Mouse (Mus musculus): ENCODE data around the gene Gpr39. TPM values are rescaled to one million over a fixed set of nuclear protein-coding genes. Genes with fewer than 3 reads are reported as not detected.

Gpr39 gene
- polyA plus RNA-seq, 1 experiment from 2014 or later: not detected

GRCm38 (mm10) chr1:125677286-125677685, 491 bp downstream of the Gpr39 start:
- WGBS: 92% methylated on average over 5 of the region's 5 CpGs
- H3K27ac ChIP-seq (replicated peaks; ENCODE audit: low read depth, low read length): no peak overlapping the region
- no peaks in the 10 kb centered on the region for H3K36me3 ChIP-seq (replicated peaks; ENCODE audit: control insufficient read depth, insufficient read depth, low read depth, low read length)
- no peak overlapping the region for H3K4me2 ChIP-seq (ENCODE audit: low read depth, low read length)
- DNase-seq (ENCODE audit: low spot score): no peak
- H3K9ac ChIP-seq (replicated peaks; ENCODE audit: low read length): no peak overlapping the region
- H3K27me3 ChIP-seq (ENCODE audit: control insufficient read depth, insufficient read depth, low read length): no peaks in the 10 kb centered on the region
- ATAC-seq (replicated peaks; ENCODE audit: insufficient number of reproducible peaks, low FRiP score, low TSS enrichment, low read depth): 0 out of 2 replicates have a peak, but pooled peaks have one; percentile 14
- H3K9me3 ChIP-seq (replicated peaks; ENCODE audit: control insufficient read depth, low read length): no peaks in the 10 kb centered on the region
- no peak overlapping the region for H3K4me3 ChIP-seq (ENCODE audit: low read depth, low read length)
- H3K4me1 ChIP-seq (ENCODE audit: control insufficient read depth, insufficient read depth, low read length): no peaks in the 10 kb centered on the region

- Histone ChIP-seq H3K9ac (replicated peaks; ENCODE audit: low read length) (no peak overlapping the region), H3K27me3 (ENCODE audit: control insufficient read depth, insufficient read depth, low read length) (no peaks in the 10 kb centered on the region), H3K4me1 (ENCODE audit: control insufficient read depth, insufficient read depth, low read length) (no peaks in the 10 kb centered on the region), H3K4me3 (ENCODE audit: low read depth, low read length) (no peak overlapping the region), H3K4me2 (ENCODE audit: low read depth, low read length) (no peak overlapping the region), H3K9me3 (replicated peaks; ENCODE audit: control insufficient read depth, low read length) (no peaks in the 10 kb centered on the region), H3K27ac (replicated peaks; ENCODE audit: low read depth, low read length) (no peak overlapping the region), H3K36me3 (replicated peaks; ENCODE audit: control insufficient read depth, insufficient read depth, low read depth, low read length) (no peaks in the 10 kb centered on the region)
- WGBS: 84% methylated on average over 4 of the region's 4 CpGs
- DNase-seq (ENCODE audit: low spot score): no peak
- ATAC-seq (replicated peaks; ENCODE audit: insufficient number of reproducible peaks, low FRiP score, low TSS enrichment, low read depth): no peak
Measured at GRCm38 (mm10) chr1:125679522-125680077, 2.8 kb downstream of the Gpr39 start.

- WGBS: 81% methylated on average over 3 of the region's 3 CpGs
- ATAC-seq (replicated peaks; ENCODE audit: insufficient number of reproducible peaks, low FRiP score, low TSS enrichment, low read depth) (no peak), DNase-seq (ENCODE audit: low spot score) (no peak)
Measured at GRCm38 (mm10) chr1:125684423-125684822, 7.6 kb downstream of the Gpr39 start.

GRCm38 (mm10) chr1:125685304-125685703, 8.5 kb downstream of the Gpr39 start:
- no peak overlapping the region for H3K27ac ChIP-seq (replicated peaks; ENCODE audit: low read depth, low read length)
- H3K4me2 ChIP-seq (ENCODE audit: low read depth, low read length): no peak overlapping the region
- no peak overlapping the region for H3K9ac ChIP-seq (replicated peaks; ENCODE audit: low read length)
- no peaks in the 10 kb centered on the region for H3K9me3 ChIP-seq (replicated peaks; ENCODE audit: control insufficient read depth, low read length)
- H3K27me3 ChIP-seq (ENCODE audit: control insufficient read depth, insufficient read depth, low read length): no peaks in the 10 kb centered on the region
- ATAC-seq (replicated peaks; ENCODE audit: insufficient number of reproducible peaks, low FRiP score, low TSS enrichment, low read depth) (no peak), DNase-seq (ENCODE audit: low spot score) (no peak)
- H3K4me1 ChIP-seq (ENCODE audit: control insufficient read depth, insufficient read depth, low read length): no peaks in the 10 kb centered on the region
- 77% methylated on average over 1 of the region's 1 CpGs for WGBS
- H3K4me3 ChIP-seq (ENCODE audit: low read depth, low read length): no peak overlapping the region
- H3K36me3 ChIP-seq (replicated peaks; ENCODE audit: control insufficient read depth, insufficient read depth, low read depth, low read length): no peaks in the 10 kb centered on the region

More at GRCm38 (mm10) chr1:125684423-125684822, 7.6 kb downstream of the Gpr39 start:
- no peak overlapping the region for H3K27ac ChIP-seq (replicated peaks; ENCODE audit: low read depth, low read length)
- no peaks in the 10 kb centered on the region for H3K27me3 ChIP-seq (ENCODE audit: control insufficient read depth, insufficient read depth, low read length)
- no peak overlapping the region for H3K4me2 ChIP-seq (ENCODE audit: low read depth, low read length)
- no peaks in the 10 kb centered on the region for H3K4me1 ChIP-seq (ENCODE audit: control insufficient read depth, insufficient read depth, low read length)
- no peak overlapping the region for H3K4me3 ChIP-seq (ENCODE audit: low read depth, low read length)
- H3K36me3 ChIP-seq (replicated peaks; ENCODE audit: control insufficient read depth, insufficient read depth, low read depth, low read length): no peaks in the 10 kb centered on the region
- no peaks in the 10 kb centered on the region for H3K9me3 ChIP-seq (replicated peaks; ENCODE audit: control insufficient read depth, low read length)
- H3K9ac ChIP-seq (replicated peaks; ENCODE audit: low read length): no peak overlapping the region

- DNase-seq (ENCODE audit: low spot score) (peak; percentile 3), ATAC-seq (replicated peaks; ENCODE audit: insufficient number of reproducible peaks, low FRiP score, low TSS enrichment, low read depth) (no peak)
- WGBS: 74% methylated on average over 13 of the region's 13 CpGs
- H3K4me1 ChIP-seq (ENCODE audit: control insufficient read depth, insufficient read depth, low read length): no peaks in the 10 kb centered on the region
- no peak overlapping the region for H3K4me2 ChIP-seq (ENCODE audit: low read depth, low read length)
- H3K27me3 ChIP-seq (ENCODE audit: control insufficient read depth, insufficient read depth, low read length): no peaks in the 10 kb centered on the region
- H3K4me3 ChIP-seq (ENCODE audit: low read depth, low read length): no peak overlapping the region
- H3K9me3 ChIP-seq (replicated peaks; ENCODE audit: control insufficient read depth, low read length): no peaks in the 10 kb centered on the region
- H3K27ac ChIP-seq (replicated peaks; ENCODE audit: low read depth, low read length): no peak overlapping the region
- no peak overlapping the region for H3K9ac ChIP-seq (replicated peaks; ENCODE audit: low read length)
- H3K36me3 ChIP-seq (replicated peaks; ENCODE audit: control insufficient read depth, insufficient read depth, low read depth, low read length): no peaks in the 10 kb centered on the region
Measured at GRCm38 (mm10) chr1:125687701-125688420, 11.1 kb downstream of the Gpr39 start.

- DNase-seq (ENCODE audit: low spot score) (no peak), ATAC-seq (replicated peaks; ENCODE audit: insufficient number of reproducible peaks, low FRiP score, low TSS enrichment, low read depth) (no peak)
- H3K36me3 ChIP-seq (replicated peaks; ENCODE audit: control insufficient read depth, insufficient read depth, low read depth, low read length): no peaks in the 10 kb centered on the region
- H3K4me1 ChIP-seq (ENCODE audit: control insufficient read depth, insufficient read depth, low read length): no peaks in the 10 kb centered on the region
- H3K9ac ChIP-seq (replicated peaks; ENCODE audit: low read length): no peak overlapping the region
- H3K27ac ChIP-seq (replicated peaks; ENCODE audit: low read depth, low read length): no peak overlapping the region
- no peak overlapping the region for H3K4me3 ChIP-seq (ENCODE audit: low read depth, low read length)
- H3K4me2 ChIP-seq (ENCODE audit: low read depth, low read length): no peak overlapping the region
- H3K27me3 ChIP-seq (ENCODE audit: control insufficient read depth, insufficient read depth, low read length): no peaks in the 10 kb centered on the region
- H3K9me3 ChIP-seq (replicated peaks; ENCODE audit: control insufficient read depth, low read length): no peaks in the 10 kb centered on the region
Measured at GRCm38 (mm10) chr1:125693541-125693940, 16.7 kb downstream of the Gpr39 start.

- no peaks in the 10 kb centered on the region for H3K27me3 ChIP-seq (ENCODE audit: control insufficient read depth, insufficient read depth, low read length)
- no peaks in the 10 kb centered on the region for H3K4me1 ChIP-seq (ENCODE audit: control insufficient read depth, insufficient read depth, low read length)
- no peaks in the 10 kb centered on the region for H3K9me3 ChIP-seq (replicated peaks; ENCODE audit: control insufficient read depth, low read length)
- H3K4me2 ChIP-seq (ENCODE audit: low read depth, low read length): no peak overlapping the region
- H3K27ac ChIP-seq (replicated peaks; ENCODE audit: low read depth, low read length): no peak overlapping the region
- DNase-seq (ENCODE audit: low spot score) (no peak), ATAC-seq (replicated peaks; ENCODE audit: insufficient number of reproducible peaks, low FRiP score, low TSS enrichment, low read depth) (no peak)
- 77% methylated on average over 5 of the region's 5 CpGs for WGBS
- no peak overlapping the region for H3K4me3 ChIP-seq (ENCODE audit: low read depth, low read length)
- H3K36me3 ChIP-seq (replicated peaks; ENCODE audit: control insufficient read depth, insufficient read depth, low read depth, low read length): no peaks in the 10 kb centered on the region
- no peak overlapping the region for H3K9ac ChIP-seq (replicated peaks; ENCODE audit: low read length)
Measured at GRCm38 (mm10) chr1:125694338-125694737, 17.5 kb downstream of the Gpr39 start.

- no peak overlapping the region for H3K4me3 ChIP-seq (ENCODE audit: low read depth, low read length)
- no peak overlapping the region for H3K4me2 ChIP-seq (ENCODE audit: low read depth, low read length)
- H3K27me3 ChIP-seq (ENCODE audit: control insufficient read depth, insufficient read depth, low read length): no peaks in the 10 kb centered on the region
- 77% methylated on average over 4 of the region's 4 CpGs for WGBS
- H3K4me1 ChIP-seq (ENCODE audit: control insufficient read depth, insufficient read depth, low read length): no peaks in the 10 kb centered on the region
- H3K9ac ChIP-seq (replicated peaks; ENCODE audit: low read length): no peak overlapping the region
- no peak overlapping the region for H3K27ac ChIP-seq (replicated peaks; ENCODE audit: low read depth, low read length)
- ATAC-seq (replicated peaks; ENCODE audit: insufficient number of reproducible peaks, low FRiP score, low TSS enrichment, low read depth) (no peak), DNase-seq (ENCODE audit: low spot score) (no peak)
- H3K9me3 ChIP-seq (replicated peaks; ENCODE audit: control insufficient read depth, low read length): no peaks in the 10 kb centered on the region
- no peaks in the 10 kb centered on the region for H3K36me3 ChIP-seq (replicated peaks; ENCODE audit: control insufficient read depth, insufficient read depth, low read depth, low read length)
Measured at GRCm38 (mm10) chr1:125701101-125701590, 24.4 kb downstream of the Gpr39 start.
